Mouse (Mus musculus): ENCODE measurements around the gene Tmem169. TPM values are rescaled to one million over a fixed set of nuclear protein-coding genes. Genes with fewer than 3 reads are reported as not detected.
"Not testable (repeated sequence)": the region's sequence is repeated elsewhere in the genome, so short reads cannot be mapped to it uniquely, and the experiment has no call there.

Gene Tmem169
- polyA plus RNA-seq, 1 experiment from 2014 or later, result 3.4 TPM

DNA sequence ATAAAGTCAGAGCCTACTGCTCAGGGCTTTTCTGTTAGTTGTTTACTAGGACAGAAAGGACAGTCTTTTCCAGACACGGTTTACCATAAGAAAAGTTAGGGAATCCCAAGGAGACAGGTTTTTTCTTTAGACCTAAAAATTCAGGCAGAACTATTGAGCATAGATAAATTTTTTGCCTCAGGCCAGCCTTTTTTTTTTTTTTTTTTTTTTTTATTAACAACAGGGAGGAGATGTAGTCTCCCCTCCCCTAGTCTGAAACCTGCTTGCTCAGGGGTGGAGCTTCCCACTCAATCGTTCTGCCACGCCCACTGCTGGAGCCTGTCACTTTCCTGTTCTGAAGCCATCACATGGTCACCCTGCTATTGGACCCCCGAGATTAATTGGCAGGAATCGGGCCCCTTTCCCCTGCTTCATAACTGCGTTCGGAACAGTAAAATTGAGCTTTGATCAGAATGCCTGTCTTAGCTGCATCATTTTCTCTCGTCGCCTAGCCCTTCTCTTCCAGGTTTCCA is 35.9 kb upstream of the Tmem169 start:
- not testable (repeated sequence) for H3K9me3 ChIP-seq (replicated peaks; ENCODE audit: control insufficient read depth, low read length); H3K4me3 ChIP-seq (ENCODE audit: low read length); ATAC-seq (replicated peaks; ENCODE audit: extremely low read depth, insufficient read depth, low FRiP score); H3K4me1 ChIP-seq (ENCODE audit: control insufficient read depth, insufficient read depth, low read length); H3K27me3 ChIP-seq (ENCODE audit: control insufficient read depth, insufficient read depth, low read length); H3K9ac ChIP-seq (ENCODE audit: low read length); H3K4me2 ChIP-seq (ENCODE audit: low read depth, low read length); H3K27ac ChIP-seq (ENCODE audit: low read length); H3K36me3 ChIP-seq (ENCODE audit: control insufficient read depth, insufficient read depth)
- 46% methylated on average over 9 of the region's 9 CpGs for WGBS

GRCm38 (mm10) chr1:72251806-72252205 is 32.4 kb upstream of the Tmem169 start:
- ATAC-seq (replicated peaks; ENCODE audit: extremely low read depth, insufficient read depth, low FRiP score), result no peak
- no peaks in the 10 kb centered on the region for H3K36me3 ChIP-seq (ENCODE audit: control insufficient read depth, insufficient read depth)
- no peak overlapping the region for H3K4me3 ChIP-seq (ENCODE audit: low read length)
- no peak overlapping the region for H3K9ac ChIP-seq (ENCODE audit: low read length)
- H3K27ac ChIP-seq (ENCODE audit: low read length), result no peak overlapping the region
- H3K9me3 ChIP-seq (replicated peaks; ENCODE audit: control insufficient read depth, low read length), result no peaks in the 10 kb centered on the region
- no peak overlapping the region for H3K4me2 ChIP-seq (ENCODE audit: low read depth, low read length)
- H3K4me1 ChIP-seq (ENCODE audit: control insufficient read depth, insufficient read depth, low read length), result peaks cover 18% of the 10 kb centered on the region
- 82% methylated on average over 1 of the region's 1 CpGs for WGBS
- no peaks in the 10 kb centered on the region for H3K27me3 ChIP-seq (ENCODE audit: control insufficient read depth, insufficient read depth, low read length)

DNA sequence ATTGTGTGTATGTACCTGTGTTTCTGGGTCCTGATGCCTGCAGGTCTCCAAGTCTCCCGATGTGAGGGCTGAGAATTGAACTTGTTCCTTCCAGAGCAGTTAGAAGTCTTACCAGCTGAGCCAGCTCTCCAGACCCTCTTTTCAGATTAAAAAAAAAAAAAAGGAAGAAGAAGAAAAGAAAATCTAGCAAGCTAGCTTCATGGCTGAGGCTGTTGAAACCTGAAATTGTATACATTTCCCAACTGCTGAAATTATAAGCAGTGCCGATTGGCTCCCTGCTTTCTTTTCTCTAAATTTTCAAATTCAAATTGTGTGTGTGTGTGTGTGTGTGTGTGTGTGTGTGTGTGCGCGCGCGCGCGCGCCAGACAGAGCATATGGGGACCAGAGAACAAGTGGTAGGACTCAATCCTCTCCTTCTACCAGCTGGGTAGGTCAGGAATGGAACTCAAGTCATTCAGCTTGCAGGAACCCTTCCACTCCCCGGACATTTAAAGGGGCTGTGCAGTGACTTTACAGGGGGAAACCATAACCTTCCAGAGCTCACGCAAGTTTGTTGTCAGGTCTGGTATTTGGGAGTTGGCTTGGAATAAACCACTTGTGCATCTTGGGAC is 30.2 kb upstream of the Tmem169 start:
- 38% methylated on average over 11 of the region's 11 CpGs for WGBS
- H3K27me3 ChIP-seq (ENCODE audit: control insufficient read depth, insufficient read depth, low read length), result no peaks in the 10 kb centered on the region
- H3K27ac ChIP-seq (ENCODE audit: low read length), result peak overlapping the region; percentile 91
- H3K9ac ChIP-seq (ENCODE audit: low read length), result peak overlapping the region; percentile 79
- no peaks in the 10 kb centered on the region for H3K36me3 ChIP-seq (ENCODE audit: control insufficient read depth, insufficient read depth)
- no peaks in the 10 kb centered on the region for H3K9me3 ChIP-seq (replicated peaks; ENCODE audit: control insufficient read depth, low read length)
- peak overlapping the region; percentile 51 for H3K4me3 ChIP-seq (ENCODE audit: low read length)
- ATAC-seq (replicated peaks; ENCODE audit: extremely low read depth, insufficient read depth, low FRiP score), result peak; percentile 5; the same call in 1 of the 2 replicates
- peaks cover 18% of the 10 kb centered on the region for H3K4me1 ChIP-seq (ENCODE audit: control insufficient read depth, insufficient read depth, low read length)
- H3K4me2 ChIP-seq (ENCODE audit: low read depth, low read length), result peak overlapping the region; percentile 71

DNA sequence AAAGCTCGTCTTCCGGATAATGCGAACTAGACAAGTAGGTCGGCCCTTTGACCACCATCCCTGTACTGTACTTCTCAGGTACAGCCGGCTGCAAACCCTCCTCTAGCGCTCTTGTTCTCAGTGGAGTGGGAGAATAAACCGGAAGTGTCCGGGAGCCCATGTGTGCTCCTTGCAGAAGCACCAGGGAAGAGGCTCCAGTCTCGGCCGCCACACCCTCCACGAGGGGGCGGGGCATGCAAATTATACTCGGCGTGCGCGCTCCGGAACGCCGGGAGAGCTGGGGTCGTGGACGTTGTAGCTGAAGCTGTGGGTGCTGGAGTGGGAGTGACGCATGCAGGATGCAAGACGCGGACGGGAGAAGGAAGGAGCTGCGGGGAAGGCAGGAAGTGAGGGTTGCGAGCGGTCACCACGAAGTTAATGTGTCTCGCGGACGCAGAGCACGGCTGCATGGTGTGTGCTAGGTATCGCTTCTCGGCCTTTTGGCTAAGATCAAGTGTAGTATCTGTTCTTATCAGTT is 29.6 kb upstream of the Tmem169 start:
- WGBS, result 1% methylated on average over 35 of the region's 35 CpGs

DNA sequence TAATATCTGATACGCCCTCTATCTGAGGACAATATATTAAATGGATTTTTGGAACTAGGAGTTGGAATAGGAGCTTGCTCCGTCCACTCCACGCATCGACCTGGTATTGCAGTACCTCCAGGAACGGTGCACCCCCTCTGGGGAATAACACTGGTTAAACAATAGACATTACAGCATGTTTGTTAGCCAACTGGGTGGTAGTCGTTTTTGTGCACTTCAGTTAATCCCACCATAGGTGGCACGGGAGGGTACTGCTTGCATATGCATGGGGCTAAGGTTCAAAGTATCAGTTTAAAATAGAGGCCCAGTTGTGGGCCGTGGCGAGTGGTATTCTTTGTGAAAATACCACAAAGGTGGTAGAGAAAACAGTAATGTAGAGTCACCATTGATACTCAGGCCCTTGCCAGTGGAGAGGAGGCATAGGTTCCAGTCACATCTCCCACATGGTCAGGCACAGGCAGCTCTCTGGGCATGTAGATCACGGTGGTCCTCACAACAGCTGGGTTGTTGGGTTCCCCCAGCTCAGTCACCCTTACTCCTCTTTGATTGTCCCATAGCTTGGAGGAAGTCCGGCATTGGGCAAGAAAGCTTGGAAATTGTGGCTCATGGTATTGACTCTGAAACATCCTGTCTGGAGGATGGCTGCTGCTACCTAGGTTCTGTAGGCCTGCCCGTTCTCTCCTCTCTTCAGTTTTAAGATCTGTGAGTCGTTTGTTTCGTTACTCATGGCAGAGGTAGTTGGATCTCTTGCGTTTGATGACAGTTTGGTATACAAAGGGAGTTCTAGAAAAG is 28.9 kb upstream of the Tmem169 start:
- H3K27me3 ChIP-seq (ENCODE audit: control insufficient read depth, insufficient read depth, low read length), result no peaks in the 10 kb centered on the region

More for the DNA sequence above, 29.6 kb upstream of the Tmem169 start:
- Histone ChIP-seq H3K4me3 (ENCODE audit: low read length) (peak overlapping the region; percentile 51), H3K27ac (ENCODE audit: low read length) (peak overlapping the region; percentile 91), H3K9ac (ENCODE audit: low read length) (peak overlapping the region; percentile 79), H3K4me2 (ENCODE audit: low read depth, low read length) (peak overlapping the region; percentile 71), H3K9me3 (replicated peaks; ENCODE audit: control insufficient read depth, low read length) (no peaks in the 10 kb centered on the region), H3K4me1 (ENCODE audit: control insufficient read depth, insufficient read depth, low read length) (peaks cover 18% of the 10 kb centered on the region), H3K27me3 (ENCODE audit: control insufficient read depth, insufficient read depth, low read length) (no peaks in the 10 kb centered on the region), H3K36me3 (ENCODE audit: control insufficient read depth, insufficient read depth) (no peaks in the 10 kb centered on the region)
- ATAC-seq (replicated peaks; ENCODE audit: extremely low read depth, insufficient read depth, low FRiP score), result peak; percentile 87

DNA sequence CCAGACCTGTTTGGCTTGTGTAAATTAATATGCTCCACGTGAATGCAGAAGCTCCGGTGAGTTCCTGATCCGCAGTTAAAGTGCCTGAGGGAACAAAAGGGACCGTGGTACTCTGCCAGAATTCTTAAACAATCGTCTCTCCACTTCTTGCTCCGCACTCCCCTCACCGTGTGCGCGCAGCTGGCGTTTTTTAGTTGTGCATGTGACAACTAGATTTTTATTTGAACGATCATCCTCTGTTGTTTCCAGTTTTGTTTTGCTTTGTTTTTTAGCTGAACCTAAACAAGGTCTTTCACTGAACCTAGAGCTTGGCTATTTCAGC is 28.4 kb upstream of the Tmem169 start:
- Histone ChIP-seq H3K9me3 (replicated peaks; ENCODE audit: control insufficient read depth, low read length) (no peaks in the 10 kb centered on the region), H3K4me3 (ENCODE audit: low read length) (peak overlapping the region; percentile 51), H3K27me3 (ENCODE audit: control insufficient read depth, insufficient read depth, low read length) (no peaks in the 10 kb centered on the region), H3K36me3 (ENCODE audit: control insufficient read depth, insufficient read depth) (peaks cover 3% of the 10 kb centered on the region; the same call in 1 of the 2 replicates), H3K27ac (ENCODE audit: low read length) (peak overlapping the region; percentile 91), H3K4me1 (ENCODE audit: control insufficient read depth, insufficient read depth, low read length) (peaks cover 18% of the 10 kb centered on the region), H3K9ac (ENCODE audit: low read length) (peak overlapping the region; percentile 79), H3K4me2 (ENCODE audit: low read depth, low read length) (peak overlapping the region; percentile 71)
- ATAC-seq (replicated peaks; ENCODE audit: extremely low read depth, insufficient read depth, low FRiP score), result no peak
- 32% methylated on average over 11 of the region's 11 CpGs for WGBS

More for the DNA sequence above, 28.9 kb upstream of the Tmem169 start:
- peaks cover 18% of the 10 kb centered on the region for H3K4me1 ChIP-seq (ENCODE audit: control insufficient read depth, insufficient read depth, low read length)
- no peaks in the 10 kb centered on the region for H3K9me3 ChIP-seq (replicated peaks; ENCODE audit: control insufficient read depth, low read length)
- peak overlapping the region; percentile 91 for H3K27ac ChIP-seq (ENCODE audit: low read length)
- ATAC-seq (replicated peaks; ENCODE audit: extremely low read depth, insufficient read depth, low FRiP score), result peak; percentile 76
- peak overlapping the region; percentile 51 for H3K4me3 ChIP-seq (ENCODE audit: low read length)
- H3K36me3 ChIP-seq (ENCODE audit: control insufficient read depth, insufficient read depth), result no peaks in the 10 kb centered on the region
- H3K9ac ChIP-seq (ENCODE audit: low read length), result peak overlapping the region; percentile 79
- WGBS, result 6% methylated on average over 15 of the region's 15 CpGs
- H3K4me2 ChIP-seq (ENCODE audit: low read depth, low read length), result peak overlapping the region; percentile 71

DNA sequence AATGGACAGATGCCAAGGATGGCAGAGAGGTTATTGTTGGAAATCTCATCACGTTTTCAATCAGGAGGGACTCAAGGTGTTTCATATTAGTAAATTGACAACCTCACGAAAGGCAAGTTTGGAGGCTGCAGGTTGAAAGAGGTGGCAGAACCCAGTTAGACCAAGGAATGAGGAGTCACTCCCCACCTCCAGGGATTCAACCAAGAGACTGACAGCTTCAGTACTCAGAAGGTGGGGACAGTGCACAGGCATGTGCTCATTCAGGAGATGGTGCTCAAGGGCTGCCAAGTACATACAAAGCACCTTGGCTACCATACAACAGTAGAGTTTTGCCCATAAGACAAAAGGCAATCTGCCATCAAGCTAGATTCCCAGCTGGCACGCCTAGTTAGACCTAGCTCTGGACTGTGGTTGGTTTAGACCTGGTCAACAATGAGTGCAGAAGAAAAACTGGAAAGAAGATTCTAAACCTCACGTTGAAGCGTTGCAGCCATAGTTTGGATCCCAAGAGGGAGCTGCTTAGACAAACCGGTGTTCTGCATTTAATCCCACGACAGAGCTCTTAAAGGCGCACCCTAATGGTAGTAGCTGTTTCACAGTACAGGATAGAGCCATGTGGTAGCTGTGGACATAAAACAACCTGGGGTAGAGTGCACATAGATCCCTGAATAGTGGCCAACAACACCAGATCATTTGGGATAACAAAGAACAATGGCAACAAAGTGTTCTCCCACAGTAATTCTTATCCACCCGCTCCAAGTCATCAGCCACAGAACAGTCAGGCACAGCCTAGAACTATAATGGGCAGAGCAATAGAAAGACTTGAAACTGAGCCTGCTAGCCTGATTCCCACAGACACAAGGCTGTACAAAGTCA is 27.6 kb upstream of the Tmem169 start:
- H3K4me1 ChIP-seq (ENCODE audit: control insufficient read depth, insufficient read depth, low read length), result peaks cover 18% of the 10 kb centered on the region
- WGBS, result 72% methylated on average over 9 of the region's 9 CpGs
- H3K36me3 ChIP-seq (ENCODE audit: control insufficient read depth, insufficient read depth), result peaks cover 3% of the 10 kb centered on the region; the same call in 1 of the 2 replicates
- H3K9me3 ChIP-seq (replicated peaks; ENCODE audit: control insufficient read depth, low read length), result no peaks in the 10 kb centered on the region
- no peak for ATAC-seq (replicated peaks; ENCODE audit: extremely low read depth, insufficient read depth, low FRiP score)
- H3K27ac ChIP-seq (ENCODE audit: low read length), result no peak overlapping the region
- no peak overlapping the region for H3K9ac ChIP-seq (ENCODE audit: low read length)
- no peak overlapping the region for H3K4me3 ChIP-seq (ENCODE audit: low read length)
- H3K4me2 ChIP-seq (ENCODE audit: low read depth, low read length), result peak overlapping the region; percentile 71; the same call in 1 of the 2 replicates
- H3K27me3 ChIP-seq (ENCODE audit: control insufficient read depth, insufficient read depth, low read length), result no peaks in the 10 kb centered on the region

DNA sequence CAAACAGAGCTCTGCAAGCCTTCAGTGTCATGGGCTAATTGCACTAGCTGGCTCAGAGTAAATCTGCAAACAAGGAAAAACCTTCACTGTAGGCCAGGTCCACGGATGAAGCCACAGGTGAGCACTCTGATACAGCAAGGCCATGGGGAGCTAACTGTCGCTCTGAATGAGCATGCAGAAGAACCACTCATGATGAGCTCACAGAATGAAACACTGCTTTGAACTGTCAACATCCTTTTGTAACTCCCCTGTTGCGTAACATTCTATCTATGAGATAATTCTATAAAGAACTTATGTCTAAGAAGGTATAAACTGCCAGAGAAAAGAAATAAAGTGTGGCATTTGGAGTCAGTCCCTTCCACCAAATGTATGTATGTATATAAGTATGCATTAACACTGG is 21.1 kb upstream of the Tmem169 start:
- H3K4me2 ChIP-seq (ENCODE audit: low read depth, low read length), result no peak overlapping the region
- no peak overlapping the region for H3K27ac ChIP-seq (ENCODE audit: low read length)
- ATAC-seq (replicated peaks; ENCODE audit: extremely low read depth, insufficient read depth, low FRiP score), result no peak
- no peak overlapping the region for H3K4me3 ChIP-seq (ENCODE audit: low read length)
- no peaks in the 10 kb centered on the region for H3K4me1 ChIP-seq (ENCODE audit: control insufficient read depth, insufficient read depth, low read length)
- peaks cover 3% of the 10 kb centered on the region; the same call in 1 of the 2 replicates for H3K36me3 ChIP-seq (ENCODE audit: control insufficient read depth, insufficient read depth)
- no peak overlapping the region for H3K9ac ChIP-seq (ENCODE audit: low read length)
- H3K27me3 ChIP-seq (ENCODE audit: control insufficient read depth, insufficient read depth, low read length), result no peaks in the 10 kb centered on the region
- H3K9me3 ChIP-seq (replicated peaks; ENCODE audit: control insufficient read depth, low read length), result no peaks in the 10 kb centered on the region
- 87% methylated on average over 3 of the region's 3 CpGs for WGBS
